Mouse (Mus musculus): ENCODE measurements at regions not wholly inside any gene's neighbourhood (a gene's known extent, or its start where the extent isn't known, plus 50 kb on each side); places are given as distances from the start of the nearest gene placed in this dataset.
"Not testable (repeated sequence)": the region's sequence is repeated elsewhere in the genome, so short reads cannot be mapped to it uniquely, and the experiment has no call there.

DNA sequence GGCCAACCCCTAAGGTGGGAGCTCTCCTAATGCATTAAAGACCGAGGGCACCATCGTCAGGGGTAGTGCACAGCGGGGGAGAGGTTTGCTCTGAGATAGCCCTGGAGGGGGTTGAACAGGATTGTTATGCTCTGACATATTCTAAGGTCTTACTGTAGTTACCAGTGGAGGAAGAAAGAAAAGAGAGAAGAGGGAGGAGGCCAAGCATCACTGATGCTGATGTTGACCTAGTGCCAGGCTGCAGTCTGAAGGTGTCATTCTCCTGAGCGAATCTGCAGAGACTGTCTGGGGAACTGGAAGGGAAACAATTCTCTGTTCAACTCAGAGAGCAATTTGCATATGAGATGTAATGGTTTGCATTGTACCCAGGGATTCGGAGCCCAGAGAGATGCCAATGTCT is 139.4 kb upstream of the Zfp637 start:
- ATAC-seq, result no peak

DNA sequence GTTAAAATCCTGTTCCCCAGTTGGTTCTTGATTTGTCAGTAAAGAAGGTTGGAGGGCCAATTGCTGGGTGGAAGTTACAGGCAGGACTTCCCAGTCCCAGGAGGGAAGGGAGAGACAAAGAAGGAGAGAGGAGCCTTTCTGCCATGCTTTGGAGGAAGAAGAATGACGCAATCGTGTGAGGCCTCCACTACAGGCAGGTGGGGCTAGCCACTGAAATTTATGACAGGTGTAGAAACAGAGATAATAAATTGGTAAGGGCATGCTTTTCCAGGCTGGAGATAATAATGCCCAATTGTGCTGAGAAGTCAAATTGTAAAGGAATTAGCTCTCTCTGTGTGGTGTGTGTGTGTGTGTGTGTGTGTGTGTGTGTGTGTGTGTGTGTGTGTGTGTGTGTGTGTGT is 135.0 kb upstream of the Zfp637 start:
- no peak for ATAC-seq

DNA sequence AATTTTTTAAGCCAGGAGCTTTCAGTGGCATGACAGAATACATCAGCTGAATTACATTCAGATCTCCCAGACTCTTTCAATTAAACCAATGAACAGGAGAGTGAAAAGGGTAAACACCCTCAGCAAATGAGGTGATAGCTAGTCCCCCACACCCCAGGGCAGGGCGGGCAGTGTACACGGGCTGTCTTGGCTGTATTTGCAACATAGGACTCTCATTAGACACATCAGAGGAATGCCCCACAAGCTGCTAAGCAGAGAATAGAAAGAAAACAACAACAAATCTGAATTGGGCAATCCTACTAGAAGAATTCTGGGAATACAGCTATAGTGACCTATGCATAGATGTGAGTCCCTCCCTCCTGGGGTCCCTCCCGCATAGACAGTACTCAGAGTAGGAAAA is 131.8 kb upstream of the Zfp637 start:
- no peak for ATAC-seq

DNA sequence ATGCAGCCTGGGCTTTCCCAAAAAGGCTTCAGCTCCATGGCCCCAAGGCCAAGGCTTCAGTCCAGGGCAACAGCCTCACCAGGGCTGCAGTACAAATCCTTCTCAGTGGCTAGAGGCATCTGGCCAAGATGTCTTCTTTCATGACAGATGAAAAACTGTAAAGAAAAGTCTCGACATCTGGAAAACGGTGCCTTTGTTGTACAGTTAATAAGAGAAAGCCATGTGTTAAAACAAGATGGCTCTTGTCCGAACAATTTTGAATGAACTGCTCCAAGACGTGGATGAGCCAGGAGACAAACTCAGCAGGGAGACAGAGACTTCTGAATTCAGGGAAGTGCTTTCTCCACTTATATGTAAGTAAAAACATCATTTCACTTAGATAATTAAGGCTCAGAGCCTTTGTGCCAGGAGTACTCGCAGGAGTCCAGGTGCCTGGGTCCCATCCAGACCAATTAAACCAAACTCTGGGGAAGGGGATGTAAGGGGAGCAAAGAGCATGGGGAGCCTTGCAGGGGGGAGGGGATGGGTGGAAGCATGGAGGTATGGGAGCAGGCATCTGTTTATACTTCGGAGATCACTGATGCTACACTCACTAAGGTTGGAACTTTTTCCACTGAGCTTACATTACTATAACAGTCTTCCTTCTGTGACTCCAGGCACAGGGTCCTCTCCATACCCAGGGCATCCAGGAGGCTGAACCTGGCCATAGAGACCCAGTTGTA is 125.8 kb upstream of the Zfp637 start:
- no peak for ATAC-seq

DNA sequence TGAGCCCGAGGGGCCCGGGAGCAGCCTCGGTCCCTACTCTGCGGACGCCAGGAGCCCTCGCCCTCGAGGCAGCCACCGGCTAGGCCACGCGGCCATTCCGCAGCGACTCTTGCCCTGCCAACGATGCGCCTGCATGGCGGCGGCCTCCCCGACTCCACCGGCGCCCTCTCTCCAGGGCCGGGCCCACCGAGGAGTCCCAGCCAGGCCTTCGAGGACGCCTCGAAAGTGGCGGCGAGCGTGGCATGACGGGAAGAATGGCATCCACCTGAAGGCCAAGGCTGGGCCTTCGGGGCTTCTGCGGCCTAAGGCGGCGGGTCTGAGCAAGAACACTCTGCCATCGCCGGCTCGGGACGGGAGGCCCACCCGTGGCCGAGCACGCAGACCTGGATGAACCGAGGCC is 124.6 kb upstream of the Zfp637 start:
- not testable (repeated sequence) for ATAC-seq

DNA sequence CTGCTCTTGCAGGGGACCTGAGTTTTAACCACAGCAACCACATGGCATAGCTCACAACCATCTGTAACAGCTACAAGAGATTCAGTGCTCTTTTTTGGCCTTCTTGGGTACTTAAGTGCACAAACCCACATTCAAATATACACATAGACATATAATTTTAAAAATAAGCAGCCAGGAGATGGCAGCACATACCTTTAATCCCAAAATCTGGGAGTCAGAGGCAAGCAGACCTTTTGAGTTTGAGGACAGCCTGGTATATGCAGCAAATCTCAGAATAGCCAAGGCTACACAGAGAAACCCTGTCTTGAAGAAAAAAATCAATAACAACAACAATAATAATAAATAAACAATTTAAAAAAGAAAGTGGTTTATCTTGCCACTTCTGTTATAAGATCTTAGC is 88.6 kb upstream of the Zfp637 start:
- not testable (repeated sequence) for ATAC-seq

DNA sequence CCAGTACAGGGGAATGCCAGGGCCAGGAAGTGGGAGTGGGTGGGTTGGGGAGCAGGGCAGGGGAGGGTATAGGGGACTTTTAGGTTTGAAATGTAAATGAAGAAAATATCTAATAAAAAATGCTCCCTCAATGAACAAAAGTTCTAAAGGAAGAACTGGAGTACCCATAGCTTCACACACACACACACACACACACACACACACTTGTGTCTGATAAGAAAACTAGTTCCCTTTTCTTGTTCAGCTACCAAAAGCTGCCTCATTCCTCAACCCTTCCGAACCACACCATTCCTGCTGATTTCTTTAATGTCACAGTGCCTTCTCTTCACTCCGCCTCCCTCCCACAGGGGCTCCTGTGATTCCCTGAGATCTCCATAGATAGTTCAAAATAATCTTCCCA is 85.3 kb upstream of the Zfp637 start:
- not testable (repeated sequence) for ATAC-seq

DNA sequence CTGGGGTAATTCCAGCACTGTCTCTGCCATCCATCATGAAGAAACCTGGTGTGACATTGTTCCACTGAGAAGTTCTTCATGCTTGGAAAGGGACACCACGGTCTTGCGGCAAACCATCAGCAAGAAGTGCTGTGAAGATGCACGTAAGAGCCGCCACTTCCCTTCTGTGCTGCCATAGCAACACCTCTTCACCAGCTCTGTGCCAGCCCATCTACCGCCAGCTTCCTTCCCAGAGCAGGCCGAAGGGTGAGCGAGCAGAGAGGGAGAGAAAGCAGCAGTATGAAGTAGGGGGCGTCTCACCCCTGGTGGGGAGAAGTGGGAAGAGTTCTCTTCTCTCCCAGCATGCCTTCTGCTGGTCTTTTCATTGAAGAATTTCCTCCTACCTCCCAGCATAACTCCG is 84.8 kb upstream of the Zfp637 start:
- ATAC-seq, result no peak

DNA sequence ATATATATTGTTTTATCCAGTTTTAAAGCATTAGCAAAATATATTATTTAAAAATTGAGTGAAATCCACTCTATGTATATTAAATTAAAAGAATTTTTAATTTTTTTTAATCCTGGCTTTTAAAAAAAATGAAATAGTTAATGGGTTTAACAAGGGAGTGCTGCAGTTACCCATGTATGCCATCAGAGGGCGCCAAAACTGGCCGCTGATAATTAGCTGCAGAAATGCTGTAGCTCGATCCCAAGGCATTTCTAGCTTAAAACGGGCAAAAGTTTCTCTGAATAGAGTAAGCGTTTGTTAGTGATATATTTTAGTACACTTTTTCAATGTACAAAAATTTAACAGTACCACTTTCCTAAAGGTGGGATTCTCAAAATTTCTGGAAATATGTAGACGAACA is 82.5 kb upstream of the Zfp637 start:
- not testable (repeated sequence) for ATAC-seq

DNA sequence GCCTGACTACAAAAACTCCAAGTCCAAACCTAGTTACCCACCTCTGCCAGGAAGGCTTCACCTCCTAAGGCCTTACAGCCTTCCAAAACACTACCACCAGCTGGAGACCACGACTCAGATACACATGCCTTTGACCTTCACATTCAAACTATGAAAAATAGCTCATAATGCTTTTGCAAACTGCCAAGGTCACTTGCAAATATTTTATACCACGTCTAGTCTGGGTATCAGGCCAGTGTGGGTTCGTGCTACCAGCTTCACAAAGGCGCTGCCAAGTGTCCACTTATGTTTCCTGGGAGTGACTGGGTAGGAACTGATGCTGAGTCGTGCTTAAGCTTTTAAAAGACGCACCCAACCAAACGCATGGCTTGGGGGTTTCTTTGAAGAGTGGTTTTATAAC is 69.5 kb upstream of the Zfp637 start:
- no peak for ATAC-seq

DNA sequence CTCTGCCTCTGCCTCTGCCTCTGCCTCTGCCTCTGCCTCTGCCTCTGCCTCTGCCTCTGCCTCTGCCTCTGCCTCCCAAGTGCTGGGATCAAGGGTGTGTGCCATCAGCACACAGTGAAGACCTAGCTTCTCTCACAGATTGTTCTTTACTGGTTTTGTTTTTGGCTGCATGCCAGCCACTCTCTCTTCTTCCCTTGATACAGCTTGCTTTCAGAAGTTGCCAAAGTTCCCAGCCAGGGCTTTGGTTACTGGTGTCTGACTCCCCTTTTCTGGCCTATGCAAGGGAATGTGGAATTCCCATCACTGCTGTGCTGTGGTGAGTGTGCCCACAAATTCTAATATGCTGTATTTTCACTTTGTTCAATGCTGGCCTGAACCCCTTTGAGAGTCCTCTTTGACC is 68.6 kb upstream of the Zfp637 start:
- ATAC-seq, result no peak

DNA sequence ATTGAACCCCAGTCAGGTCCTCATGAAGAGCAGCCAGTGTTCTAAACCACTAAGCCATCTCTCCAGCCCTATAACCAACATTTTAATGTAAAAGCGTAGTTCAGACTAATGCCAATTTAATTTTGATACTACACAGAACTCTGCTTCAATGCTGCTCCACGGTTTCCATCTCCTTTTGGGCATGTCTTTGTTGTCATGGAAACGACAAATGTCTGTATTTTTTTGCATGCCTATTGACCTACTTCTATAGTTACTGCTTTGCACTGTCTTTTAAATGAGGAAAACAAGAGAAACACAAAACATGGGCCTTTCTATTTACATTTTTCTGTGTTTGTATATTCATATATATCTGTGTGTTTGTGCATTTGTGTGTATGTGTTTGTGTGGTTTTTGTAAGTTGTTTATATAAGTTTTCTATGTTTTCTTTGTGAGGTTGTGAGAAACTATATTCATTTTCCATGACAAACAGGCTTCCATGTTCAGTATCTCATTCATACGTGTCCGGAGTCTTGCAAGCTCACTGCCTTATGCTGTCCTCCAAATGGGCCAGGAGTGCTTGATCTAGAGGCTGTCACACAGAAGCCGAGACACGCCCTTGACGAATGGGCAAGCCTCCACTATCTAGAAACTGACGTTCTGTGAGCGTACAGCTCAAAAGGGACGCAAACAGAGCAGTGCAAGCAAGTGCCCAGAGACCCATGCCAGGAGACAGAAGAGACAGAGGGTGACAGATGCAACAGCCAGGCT is 65.5 kb upstream of the Zfp637 start:
- ATAC-seq, result no peak

DNA sequence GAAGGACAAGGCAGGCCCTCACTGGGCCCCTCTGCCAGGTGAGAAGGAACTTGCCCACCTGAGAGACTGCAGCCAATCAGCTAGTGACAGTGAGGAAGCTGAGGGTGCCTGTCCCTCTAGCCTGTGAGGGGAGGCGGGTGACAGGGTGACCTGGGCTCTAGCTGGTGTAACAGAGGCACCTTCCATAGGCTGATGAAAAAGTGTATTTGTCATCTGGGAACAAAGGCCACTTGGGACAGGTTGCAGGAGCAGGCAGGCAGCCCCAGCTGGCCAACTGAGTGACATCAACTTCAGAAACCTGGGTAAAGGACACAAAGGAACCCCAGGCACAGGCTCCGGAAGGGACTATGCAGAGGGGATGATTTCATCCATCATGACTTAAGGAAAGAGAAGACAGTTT is 63.0 kb upstream of the Zfp637 start:
- ATAC-seq, result no peak

DNA sequence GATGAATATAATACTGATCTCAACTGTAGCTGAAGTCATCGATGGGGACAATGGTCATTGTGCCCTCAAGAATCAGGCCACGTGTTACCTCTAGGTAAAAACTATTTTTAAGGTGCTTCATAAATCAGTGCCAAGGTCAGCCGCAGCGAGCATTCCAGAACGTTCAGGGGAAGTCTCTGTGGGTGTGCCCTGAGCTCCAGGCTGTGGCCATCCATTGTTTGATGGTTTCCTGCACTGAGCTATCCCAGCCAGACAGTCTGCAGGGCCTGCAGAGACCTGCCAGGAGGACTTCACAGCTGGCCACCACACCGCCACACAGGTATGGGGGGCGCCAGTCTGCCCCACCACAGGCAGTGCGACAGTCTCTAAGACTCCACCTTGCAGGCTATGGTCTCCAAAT is 62.5 kb upstream of the Zfp637 start:
- no peak for ATAC-seq

DNA sequence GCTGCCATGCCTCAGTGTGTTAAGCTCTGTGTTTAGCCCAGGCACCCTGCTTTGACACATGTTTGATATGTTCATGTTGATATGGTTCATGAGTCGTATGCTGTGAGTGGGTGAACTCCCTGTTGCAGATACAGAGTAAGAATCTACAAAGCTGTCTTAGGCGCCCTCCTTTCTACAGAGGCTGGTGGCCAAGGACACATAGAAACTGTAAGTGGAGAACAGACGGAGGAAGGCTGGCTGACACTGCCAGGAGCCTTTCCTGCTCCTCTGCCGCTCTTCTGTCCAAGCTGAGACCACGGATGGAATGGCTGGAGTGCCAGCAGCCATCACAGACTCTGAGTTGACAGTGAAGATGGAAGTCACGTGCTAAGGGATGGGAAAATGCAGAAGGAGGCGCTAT is 62.0 kb upstream of the Zfp637 start:
- no peak for ATAC-seq

DNA sequence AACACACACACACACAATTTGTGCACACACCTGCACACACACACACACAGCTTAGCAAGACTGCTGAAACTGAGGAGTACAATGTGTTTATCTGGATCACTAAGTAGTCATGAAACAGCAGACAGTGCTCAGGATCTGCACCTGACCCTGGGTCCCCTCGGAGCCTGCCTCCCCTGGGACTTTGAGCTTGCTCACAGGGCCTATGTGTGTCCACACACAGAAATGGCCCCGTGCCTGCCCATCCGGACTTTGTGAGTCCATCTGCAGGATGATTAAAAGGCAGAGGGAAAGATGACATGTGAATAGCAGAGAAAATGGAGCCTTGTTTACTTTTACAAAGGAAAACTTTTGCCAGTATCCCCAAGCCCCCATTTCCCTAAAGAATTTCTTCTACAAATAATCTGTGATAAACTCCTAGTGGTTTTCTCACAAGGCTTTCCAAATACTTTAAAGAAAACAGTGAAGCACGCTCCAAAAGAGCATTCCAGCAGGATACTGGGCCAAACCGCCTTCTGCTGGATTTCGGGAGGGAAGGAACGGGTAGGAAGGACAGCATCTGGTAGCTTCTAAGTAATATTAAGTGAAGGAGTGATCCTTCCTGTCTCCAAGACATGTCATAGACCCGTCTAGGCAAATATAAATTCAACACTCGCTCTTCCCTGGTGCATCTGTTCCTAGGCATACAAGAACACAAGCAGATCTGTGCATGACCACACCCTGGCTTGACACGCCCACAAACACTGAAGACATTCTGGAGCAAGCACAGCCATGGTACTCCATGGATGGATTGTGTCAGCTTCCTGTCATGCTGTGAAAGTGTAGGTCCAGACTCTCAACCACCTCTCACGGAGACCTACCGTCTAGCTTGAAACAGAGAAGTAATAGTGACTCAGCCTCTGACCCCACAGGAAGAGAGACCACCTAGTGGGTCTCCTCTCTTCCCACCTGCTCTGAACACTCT is 52.1 kb upstream of the Zfp637 start:
- no peak for ATAC-seq

DNA sequence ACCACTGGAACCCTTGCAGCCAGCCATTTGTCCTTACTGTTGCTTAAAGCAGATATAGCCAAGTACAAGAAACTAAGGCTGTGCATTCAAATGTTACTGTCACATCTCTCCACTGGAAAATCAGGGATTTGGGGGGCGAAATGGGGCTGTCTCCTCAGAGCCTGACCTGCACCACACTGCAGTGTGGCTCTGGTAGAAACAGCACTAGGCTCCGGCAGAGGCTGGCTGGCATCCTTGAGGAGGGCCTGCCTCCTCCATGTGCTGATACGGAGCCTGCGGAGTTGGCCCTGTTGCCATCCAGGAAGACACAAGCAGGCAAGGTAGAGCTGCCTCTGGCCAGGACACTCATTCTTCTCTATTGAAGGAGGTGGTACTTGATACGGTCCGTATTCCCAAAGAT is 50.4 kb upstream of the Zfp637 start:
- no peak for ATAC-seq
